Mouse (Mus musculus) cerebellum, adult 11-12 months (tissue): ENCODE data around the gene Hsd3b7.
"Not testable (repeated sequence)": the region's sequence is repeated elsewhere in the genome, so short reads cannot be mapped to it uniquely, and the experiment has no call there.

ENCODE experiments used
- DNase-seq: peaks from one replicate; pipeline ENCODE4 v3.0.0; 2022

Hsd3b7 gene

GRCm38 (mm10) chr7:127800435-127801009 is at the start of gene Hsd3b7:
Gene Hsd3b7, plus strand, starts transcription at chr7:127800604.
- DNase-seq, result peak; percentile 90

GRCm38 (mm10) chr7:127751619-127752018 is 48.8 kb upstream of the Hsd3b7 start:
- DNase-seq, result no peak

GRCm38 (mm10) chr7:127752069-127752468 is 48.3 kb upstream of the Hsd3b7 start:
- DNase-seq, result peak; percentile 56

GRCm38 (mm10) chr7:127753158-127753557 is 47.2 kb upstream of the Hsd3b7 start:
- DNase-seq, result no peak

GRCm38 (mm10) chr7:127753741-127754140 is 46.7 kb upstream of the Hsd3b7 start:
- no peak for DNase-seq

GRCm38 (mm10) chr7:127759716-127760115 is 40.7 kb upstream of the Hsd3b7 start:
- DNase-seq, result no peak

GRCm38 (mm10) chr7:127760478-127760877 is 39.9 kb upstream of the Hsd3b7 start:
- DNase-seq, result no peak

- DNase-seq, result peak; percentile 66
Measured at GRCm38 (mm10) chr7:127761026-127761425, 39.4 kb upstream of the Hsd3b7 start.

- no peak for DNase-seq
Measured at GRCm38 (mm10) chr7:127763642-127764041, 36.8 kb upstream of the Hsd3b7 start.

GRCm38 (mm10) chr7:127765756-127766155 is 34.6 kb upstream of the Hsd3b7 start:
- no peak for DNase-seq

- DNase-seq, result no peak
Measured at GRCm38 (mm10) chr7:127766851-127767609, 33.4 kb upstream of the Hsd3b7 start.

GRCm38 (mm10) chr7:127767671-127768345 is 32.6 kb upstream of the Hsd3b7 start:
- DNase-seq, result peak; percentile 63

- no peak for DNase-seq
Measured at GRCm38 (mm10) chr7:127768346-127768996, 31.9 kb upstream of the Hsd3b7 start.

- DNase-seq, result peak; percentile 93
Measured at GRCm38 (mm10) chr7:127768997-127769593, 31.3 kb upstream of the Hsd3b7 start.

GRCm38 (mm10) chr7:127769651-127770038 is 30.8 kb upstream of the Hsd3b7 start, which contains the start of gene Orai3:
Gene Orai3, plus strand, starts transcription at chr7:127769815.
- DNase-seq, result peak; percentile 82

GRCm38 (mm10) chr7:127770039-127770905 is 30.1 kb upstream of the Hsd3b7 start:
- DNase-seq, result no peak

- no peak for DNase-seq
Measured at GRCm38 (mm10) chr7:127771262-127771661, 29.1 kb upstream of the Hsd3b7 start.

- no peak for DNase-seq
Measured at GRCm38 (mm10) chr7:127772080-127772479, 28.3 kb upstream of the Hsd3b7 start.

GRCm38 (mm10) chr7:127772557-127772956 is 27.8 kb upstream of the Hsd3b7 start:
- no peak for DNase-seq

- DNase-seq, result peak; percentile 84
Measured at GRCm38 (mm10) chr7:127773664-127774384, 26.6 kb upstream of the Hsd3b7 start.

- not testable (repeated sequence) for DNase-seq
Measured at GRCm38 (mm10) chr7:127775837-127776236, 24.6 kb upstream of the Hsd3b7 start.
